Mouse (Mus musculus) testis, adult 2 months (tissue): ENCODE data around the gene App. TPM values are rescaled to one million over a fixed set of nuclear protein-coding genes. Genes with fewer than 3 reads are reported as not detected.
A peak's percentile ranks its signal among the peaks of the same experiment; 100 is the strongest.

Experiments used
- H3K27ac ChIP-seq: fragments of 200-500 bp; 2 replicates; pipeline ENCODE4 v1.5.1; 2012; ENCODE audit warnings: low read depth, low read length; ENCODE audit not compliant: control insufficient read depth, insufficient read depth
- H3K27me3 ChIP-seq: fragments of 200-500 bp; 2 replicates; pipeline ENCODE4 v1.6.1; 2012; ENCODE audit warnings: mild to moderate bottlenecking, low read length, moderate library complexity; ENCODE audit not compliant: control insufficient read depth, insufficient read depth
- H3K36me3 ChIP-seq: fragments of 200-500 bp; 2 replicates; pipeline ENCODE4 v1.6.1; 2012; ENCODE audit warnings: mild to moderate bottlenecking, low read length; ENCODE audit not compliant: control insufficient read depth, insufficient read depth
- H3K4me1 ChIP-seq: fragments of 200-500 bp; 2 replicates; pipeline ENCODE4 v1.6.1; 2012; ENCODE audit warnings: low read length; ENCODE audit not compliant: control insufficient read depth, insufficient read depth
- H3K4me3 ChIP-seq: fragments of 200-500 bp; 2 replicates; pipeline ENCODE4 v1.5.1; 2012; ENCODE audit warnings: low read depth, mild to moderate bottlenecking, low read length, moderate library complexity, mixed read lengths; ENCODE audit not compliant: control insufficient read depth
- CTCF ChIP-seq: fragments of 200-500 bp; IDR thresholded peaks from 2 replicates; pipeline ENCODE4 v1.5.1; 2012; ENCODE audit warnings: low read depth, mild to moderate bottlenecking, inconsistent platforms, low read length, moderate library complexity; ENCODE audit not compliant: control insufficient read depth, insufficient read depth, insufficient replicate concordance
- POLR2A ChIP-seq: fragments of 200-500 bp; IDR thresholded peaks from 2 replicates; pipeline ENCODE4 v1.6.1; 2012; ENCODE audit warnings: low read depth, mild to moderate bottlenecking, inconsistent platforms, low read length, moderate library complexity; ENCODE audit not compliant: control insufficient read depth
- polyA plus RNA-seq: library from polyadenylated mRNA; depleted of rRNA; stranded (reverse); fragments of >200 nt; gene quantifications from 2 replicates; pipeline ENCODE4 v1.2.3, GENCODE M21; 2012; rRNA removed

The App gene
- 74.5 and 89.0 TPM in 2 replicates for polyA plus RNA-seq

GRCm38 (mm10) chr16:85173373-85174081 lies at the start of gene App:
Gene App, minus strand, starts transcription at chr16:85173766.
- peak within 1 kb of the TSS; percentile 86 for H3K4me3 ChIP-seq
- TF ChIP-seq CTCF (peak; percentile 61), POLR2A (peak; percentile 50; the same call in 1 of the 2 replicates)
- H3K27me3 ChIP-seq, result no peaks in the 10 kb centered on the region
- peaks cover 7% of the 10 kb centered on the region for H3K4me1 ChIP-seq
- no peaks in the 10 kb centered on the region for H3K36me3 ChIP-seq
- H3K27ac ChIP-seq, result peak within 1 kb of the TSS; percentile 41; the same call in 1 of the 2 replicates

GRCm38 (mm10) chr16:85215846-85216245 lies 42.3 kb upstream of the App start:
- TF ChIP-seq POLR2A (no peak), CTCF (no peak)
- Histone ChIP-seq H3K4me1 (peaks cover 5% of the 10 kb centered on the region), H3K27me3 (no peaks in the 10 kb centered on the region), H3K4me3 (peak overlapping the region; percentile 19; the same call in 1 of the 2 replicates), H3K36me3 (no peaks in the 10 kb centered on the region), H3K27ac (no peak overlapping the region)

- TF ChIP-seq CTCF (no peak), POLR2A (no peak)
- no peaks in the 10 kb centered on the region for H3K36me3 ChIP-seq
Measured at GRCm38 (mm10) chr16:85215173-85215572, 41.6 kb upstream of the App start.

GRCm38 (mm10) chr16:85195622-85196021 lies 22.1 kb upstream of the App start:
- H3K4me3 ChIP-seq, result no peak overlapping the region
- no peak for TF ChIP-seq POLR2A

More at GRCm38 (mm10) chr16:85215173-85215572, 41.6 kb upstream of the App start:
- Histone ChIP-seq H3K27ac (no peak overlapping the region), H3K4me3 (no peak overlapping the region; the same call in 1 of the 2 replicates), H3K4me1 (peaks cover 5% of the 10 kb centered on the region), H3K27me3 (no peaks in the 10 kb centered on the region)

GRCm38 (mm10) chr16:85195167-85195566 lies 21.6 kb upstream of the App start:
- TF ChIP-seq CTCF (no peak), POLR2A (no peak)
- H3K27me3 ChIP-seq, result no peaks in the 10 kb centered on the region

More at GRCm38 (mm10) chr16:85195622-85196021, 22.1 kb upstream of the App start:
- H3K4me1 ChIP-seq, result no peaks in the 10 kb centered on the region
- H3K27ac ChIP-seq, result no peak overlapping the region
- H3K36me3 ChIP-seq, result no peaks in the 10 kb centered on the region
- H3K27me3 ChIP-seq, result no peaks in the 10 kb centered on the region

GRCm38 (mm10) chr16:85181502-85181901 lies 7.9 kb upstream of the App start:
- Histone ChIP-seq H3K36me3 (no peaks in the 10 kb centered on the region), H3K4me1 (no peaks in the 10 kb centered on the region), H3K27ac (no peak overlapping the region), H3K4me3 (no peak overlapping the region), H3K27me3 (no peaks in the 10 kb centered on the region)
- no peak for TF ChIP-seq POLR2A
- TF ChIP-seq CTCF, result no peak

More at GRCm38 (mm10) chr16:85195167-85195566, 21.6 kb upstream of the App start:
- H3K4me1 ChIP-seq, result no peaks in the 10 kb centered on the region
- H3K27ac ChIP-seq, result no peak overlapping the region
- H3K4me3 ChIP-seq, result no peak overlapping the region
- no peaks in the 10 kb centered on the region for H3K36me3 ChIP-seq

GRCm38 (mm10) chr16:85180710-85181109 lies 7.1 kb upstream of the App start:
- Histone ChIP-seq H3K27me3 (no peaks in the 10 kb centered on the region), H3K36me3 (no peaks in the 10 kb centered on the region), H3K4me1 (no peaks in the 10 kb centered on the region), H3K4me3 (no peak overlapping the region), H3K27ac (no peak overlapping the region)
- TF ChIP-seq POLR2A (no peak), CTCF (no peak)
